ENCODE assay signal across 8 mouse cellular contexts in genomic region chr2:127133621-127134461, GRCm38 (mm10). TPM values are rescaled to one million over a fixed set of nuclear protein-coding genes. Genes with fewer than 3 reads are reported as not detected.
DNase-seq lines count a peak whose midpoint lies in the region; ATAC-seq and TF ChIP-seq lines count a peak whose summit lies in the region.

TSS of gene Ncaph (minus strand) at chr2:127133954.

- no peaks in the 10 kb centered on the region for H3K27me3 ChIP-seq in heart, embryonic 12.5 days (replicated peaks)
- H3K27me3 ChIP-seq in kidney, postnatal 0 days (ENCODE audit: insufficient read depth, low read length): no peaks in the 10 kb centered on the region
- H3K27me3 ChIP-seq in liver, embryonic 11.5 days (replicated peaks; ENCODE audit: control insufficient read depth, insufficient read depth, low read length): no peaks in the 10 kb centered on the region
- H3K27me3 ChIP-seq in stomach, embryonic 14.5 days (ENCODE audit: control insufficient read depth, insufficient read depth, low read length): no peaks in the 10 kb centered on the region

- 2% methylated on average over 57 of the region's 57 CpGs for WGBS in heart, embryonic 12.5 days
- 1% methylated on average over 55 of the region's 57 CpGs for WGBS in kidney, postnatal 0 days
- WGBS in liver, embryonic 11.5 days: 1% methylated on average over 57 of the region's 57 CpGs
- WGBS in stomach, embryonic 14.5 days: 2% methylated on average over 57 of the region's 57 CpGs

- H3K4me2 ChIP-seq in heart, embryonic 12.5 days: peak within 1 kb of the TSS; percentile 74
- H3K4me2 ChIP-seq in kidney, postnatal 0 days (ENCODE audit: low read length): peak within 1 kb of the TSS; percentile 65
- peak within 1 kb of the TSS; percentile 86 for H3K4me2 ChIP-seq in liver, embryonic 11.5 days
- peak within 1 kb of the TSS; percentile 78 for H3K4me2 ChIP-seq in stomach, embryonic 14.5 days (replicated peaks; ENCODE audit: low read depth, low read length)

- no peak for TF ChIP-seq CTCF in kidney, postnatal 0 days (IDR thresholded peaks at IDR 0.05; ENCODE audit: low read depth)

- H3K36me3 ChIP-seq in heart, embryonic 12.5 days: no peaks in the 10 kb centered on the region
- H3K36me3 ChIP-seq in kidney, postnatal 0 days (ENCODE audit: insufficient read depth, low read length): no peaks in the 10 kb centered on the region
- peaks cover under 1% of the 10 kb centered on the region; the same call in 1 of the 2 replicates for H3K36me3 ChIP-seq in liver, embryonic 11.5 days (ENCODE audit: control insufficient read depth, insufficient read depth, low read length)
- H3K36me3 ChIP-seq in stomach, embryonic 14.5 days (ENCODE audit: control insufficient read depth, insufficient read depth, low read length): no peaks in the 10 kb centered on the region

- peaks cover 41% of the 10 kb centered on the region for H3K4me1 ChIP-seq in heart, embryonic 12.5 days (replicated peaks)
- H3K4me1 ChIP-seq in kidney, postnatal 0 days (replicated peaks; ENCODE audit: insufficient read depth, low read length): 0 out of 2 replicates have a peak, but pooled peaks cover 10% of the 10 kb centered on the region
- peaks cover 32% of the 10 kb centered on the region for H3K4me1 ChIP-seq in liver, embryonic 11.5 days (replicated peaks; ENCODE audit: control insufficient read depth, insufficient read depth, low read length)
- peaks cover 22% of the 10 kb centered on the region for H3K4me1 ChIP-seq in stomach, embryonic 14.5 days (ENCODE audit: control insufficient read depth, insufficient read depth, low read length)

- ATAC-seq in erythroblast, adult 5-6 weeks (replicated peaks; ENCODE audit: low FRiP score, poor library complexity, severe bottlenecking): peak; percentile 89
- peak; percentile 94 for ATAC-seq in heart, embryonic 12.5 days (ENCODE audit: insufficient number of reproducible peaks, low FRiP score)
- peak; percentile 85 for ATAC-seq in kidney, postnatal 0 days (replicated peaks; ENCODE audit: low FRiP score, low read depth)
- ATAC-seq in liver, embryonic 11.5 days (replicated peaks; ENCODE audit: low FRiP score): peak; percentile 94
- ATAC-seq in stomach, embryonic 14.5 days (ENCODE audit: insufficient number of reproducible peaks, insufficient read depth, low FRiP score, low read depth): peak; percentile 90

- peak within 1 kb of the TSS; percentile 84 for H3K27ac ChIP-seq in heart, embryonic 12.5 days (ENCODE audit: poor library complexity, severe bottlenecking)
- peak within 1 kb of the TSS; percentile 84 for H3K27ac ChIP-seq in kidney, postnatal 0 days
- H3K27ac ChIP-seq in liver, embryonic 11.5 days (ENCODE audit: low read depth, low read length): peak within 1 kb of the TSS; percentile 94
- peak within 1 kb of the TSS; percentile 87 for H3K27ac ChIP-seq in stomach, embryonic 14.5 days (ENCODE audit: low read length)

- peak within 1 kb of the TSS; percentile 86 for H3K9ac ChIP-seq in heart, embryonic 12.5 days
- peak within 1 kb of the TSS; percentile 60 for H3K9ac ChIP-seq in kidney, postnatal 0 days (ENCODE audit: low read depth, low read length)
- peak within 1 kb of the TSS; percentile 78 for H3K9ac ChIP-seq in liver, embryonic 11.5 days (ENCODE audit: low read depth, low read length)
- peak within 1 kb of the TSS; percentile 54 for H3K9ac ChIP-seq in stomach, embryonic 14.5 days (replicated peaks; ENCODE audit: low read depth, low read length)

- H3K4me3 ChIP-seq in heart, embryonic 12.5 days: peak within 1 kb of the TSS; percentile 82
- H3K4me3 ChIP-seq in kidney, postnatal 0 days (replicated peaks; ENCODE audit: low read depth, low read length): peak within 1 kb of the TSS; percentile 87
- peak within 1 kb of the TSS; percentile 76 for H3K4me3 ChIP-seq in liver, embryonic 11.5 days (ENCODE audit: low read depth, low read length)
- peak within 1 kb of the TSS; percentile 46 for H3K4me3 ChIP-seq in stomach, embryonic 14.5 days (ENCODE audit: low read depth, low read length)

- no peaks in the 10 kb centered on the region for H3K9me3 ChIP-seq in heart, embryonic 12.5 days (replicated peaks)
- H3K9me3 ChIP-seq in kidney, postnatal 0 days (replicated peaks; ENCODE audit: low read length): no peaks in the 10 kb centered on the region
- no peaks in the 10 kb centered on the region for H3K9me3 ChIP-seq in liver, embryonic 11.5 days (ENCODE audit: control insufficient read depth, low read length)
- no peaks in the 10 kb centered on the region for H3K9me3 ChIP-seq in stomach, embryonic 14.5 days (ENCODE audit: control insufficient read depth, low read depth, low read length)

- DNase-seq in B cell, adult 2 months: peak; percentile 98 to 99
- DNase-seq in brain, adult 2 months (ENCODE audit: low read depth, low spot score): peak; percentile 88
- peak; percentile 94 for DNase-seq in kidney, postnatal 0 days (ENCODE audit: low spot score)
- peak; percentile 96 for DNase-seq in liver, embryonic 11.5 days (ENCODE audit: low spot score)
- peak; percentile 96 for DNase-seq in naive thymus-derived CD4-positive, alpha-beta T cell, adult 2 months (ENCODE audit: low read depth)

RNA-seq across cellular contexts. Expression of gene Ncaph, which starts in this region (rescaled TPM):
- 20.8 and 25.9 TPM in 2 replicates for total RNA-seq in erythroblast, adult 5-6 weeks (2015; ENCODE audit: low replicate concordance)
- 37.4 and 64.0 TPM in 2 replicates for total RNA-seq in erythroblast, adult 5-6 weeks (2017; ENCODE audit: low replicate concordance)
- 62.9 and 67.1 TPM in 2 replicates for polyA plus RNA-seq in heart, embryonic 12.5 days (2016; fragmentation: Nextera tagmentation; extraction: Ambion mirVana)
- polyA plus RNA-seq in kidney, postnatal 0 days (2015; fragmentation: Nextera tagmentation; extraction: Ambion mirVana): 36.7 and 41.9 TPM in 2 replicates
- polyA plus RNA-seq in liver, embryonic 11.5 days (2014; fragmentation: Nextera tagmentation; extraction: Ambion mirVana): 89.9 and 105 TPM in 2 replicates
- polyA plus RNA-seq in stomach, embryonic 14.5 days (2014; fragmentation: Nextera tagmentation; extraction: Ambion mirVana): 81.4 and 84.8 TPM in 2 replicates

Comparison
In these comparisons a context has a peak if more than half of its experiments do, and no peak if none do; other contexts are left out.
1. Peak in every context shown above with its lines: DNase-seq, ATAC-seq, H3K4me3 ChIP-seq and H3K27ac ChIP-seq.